Mouse (Mus musculus): ENCODE data around the gene Cemip.

DNA sequence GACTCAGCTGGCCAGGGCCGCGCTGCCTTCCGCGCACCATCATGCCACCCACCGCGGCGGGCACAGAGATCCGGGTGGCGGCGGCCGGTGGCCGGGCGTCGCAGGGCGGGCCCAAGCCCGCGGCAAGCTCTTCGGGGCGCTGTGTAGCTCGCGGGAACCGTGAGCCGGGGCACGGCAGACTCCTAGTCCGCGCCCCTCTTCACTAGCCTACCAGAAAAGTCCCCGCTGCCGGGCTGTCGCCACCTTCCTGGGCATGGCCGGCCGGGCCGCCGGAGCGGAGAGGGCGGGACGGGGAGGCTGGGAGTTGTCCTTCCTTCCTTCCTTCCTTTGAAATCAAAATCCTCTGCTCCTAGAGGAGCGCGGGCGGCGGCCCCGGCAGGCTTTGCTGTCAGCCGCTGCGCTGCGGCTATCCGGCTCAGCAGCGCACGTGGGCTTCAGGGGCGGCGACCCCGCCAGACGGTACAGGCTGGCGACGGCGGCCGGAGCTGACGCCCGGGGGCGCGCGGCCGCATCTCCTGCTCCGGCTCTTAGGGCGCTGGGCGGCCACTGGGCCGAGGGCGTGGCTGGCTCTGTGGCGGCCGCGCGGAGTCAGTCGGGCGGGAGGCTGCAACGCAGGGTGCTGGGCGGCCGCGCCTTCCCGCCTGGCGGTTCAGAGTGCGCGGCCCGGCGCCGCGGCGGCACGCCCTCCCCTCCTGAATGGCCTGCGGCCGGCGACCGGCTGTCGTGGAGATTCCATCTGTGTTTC is 202.9 kb downstream of the Cemip start:
- TF ChIP-seq SRF (IDR thresholded peaks at IDR 0.05; ENCODE audit: control insufficient read depth, insufficient read length, low read depth) (no peak), E2F4 (IDR thresholded peaks at IDR 0.05; ENCODE audit: insufficient read depth) (peak; percentile 25), POLR2A (IDR thresholded peaks at IDR 0.05; ENCODE audit: insufficient read length, low read depth) (peak; percentile 64), USF1 (IDR thresholded peaks at IDR 0.05; ENCODE audit: low read depth) (no peak), POLR2AphosphoS2 (IDR thresholded peaks at IDR 0.05; ENCODE audit: insufficient read length, low read depth) (peak; percentile 84), MYOD1 (IDR thresholded peaks at IDR 0.05; ENCODE audit: control insufficient read depth in 1 of 3, insufficient read length in 2 of 3, low read depth in 2 of 3) (peak in 1 of 3 experiments; percentile 11), TCF12 (IDR thresholded peaks at IDR 0.05; ENCODE audit: insufficient read depth, poor library complexity, severe bottlenecking) (no peak), TCF3 (IDR thresholded peaks at IDR 0.05; ENCODE audit: insufficient read length, low read depth) (no peak), MAX (IDR thresholded peaks at IDR 0.05; ENCODE audit: low read depth) (no peak), REST (IDR thresholded peaks at IDR 0.05; ENCODE audit: insufficient read depth, insufficient read length) (no peak)
